Mouse (Mus musculus) cerebellum, postnatal 4 days (tissue): ENCODE data around the gene Gm44596.

Source experiments
- DNase-seq, 2 experiments: peaks; one replicate each; pipeline ENCODE4 v3.0.0; 2022; ENCODE audit warnings: low spot score in 2 of 2, mixed read lengths in 1 of 2

Gene Gm44596

GRCm38 (mm10) chr6:128429300-128429699 lies 54.0 kb downstream of the Gm44596 start:
- no peak for DNase-seq

- DNase-seq, result no peak
Observed at GRCm38 (mm10) chr6:128429826-128430225, 54.5 kb downstream of the Gm44596 start.

- DNase-seq, result peak in 1 of 2 experiments; percentile 50
Observed at GRCm38 (mm10) chr6:128432356-128432915, 57.1 kb downstream of the Gm44596 start.

GRCm38 (mm10) chr6:128433566-128433965 lies 58.3 kb downstream of the Gm44596 start:
- DNase-seq, result no peak

- peak in 1 of 2 experiments; percentile 43 for DNase-seq
Observed at GRCm38 (mm10) chr6:128435474-128435873, 60.2 kb downstream of the Gm44596 start.

- no peak for DNase-seq
Observed at GRCm38 (mm10) chr6:128436356-128437005, 61.2 kb downstream of the Gm44596 start.

GRCm38 (mm10) chr6:128437288-128437687 lies 62.0 kb downstream of the Gm44596 start:
- DNase-seq, result no peak

GRCm38 (mm10) chr6:128437731-128438316 lies 62.5 kb downstream of the Gm44596 start:
- peak; percentile 36 to 67 for DNase-seq

GRCm38 (mm10) chr6:128438317-128438870 lies 63.1 kb downstream of the Gm44596 start, which contains the start of gene Fkbp4:
Gene Fkbp4, minus strand, starts transcription at chr6:128438677.
- DNase-seq, result peak; percentile 88 to 93

- no peak for DNase-seq
Observed at GRCm38 (mm10) chr6:128438871-128439341, 63.6 kb downstream of the Gm44596 start.

- DNase-seq, result no peak
Observed at GRCm38 (mm10) chr6:128440238-128440637, 64.9 kb downstream of the Gm44596 start.

GRCm38 (mm10) chr6:128445761-128446535 lies 70.6 kb downstream of the Gm44596 start:
- DNase-seq, result peak; percentile 47 to 59

GRCm38 (mm10) chr6:128447063-128447462 lies 71.8 kb downstream of the Gm44596 start:
- no peak for DNase-seq

- no peak for DNase-seq
Observed at GRCm38 (mm10) chr6:128455835-128456605, 80.7 kb downstream of the Gm44596 start.
